Mouse (Mus musculus): ENCODE results near the gene Ctnnd1.

- TF ChIP-seq EP300 (IDR thresholded peaks at IDR 0.05; ENCODE audit: insufficient read depth, low read depth, low read length) (no peak), CTCF (IDR thresholded peaks at IDR 0.05) (no peak)
These were observed 8.2 kb upstream of the Ctnnd1 start, which contains the start of gene Btbd18 for GRCm38 (mm10) chr2:84658806-84659205.
